Mouse (Mus musculus): Measurements from ENCODE around the gene Diras2. TPM values are rescaled to one million over a fixed set of nuclear protein-coding genes. Genes with fewer than 3 reads are reported as not detected.

Gene Diras2
- polyA plus RNA-seq, 1 experiment = 0.91 TPM

DNA sequence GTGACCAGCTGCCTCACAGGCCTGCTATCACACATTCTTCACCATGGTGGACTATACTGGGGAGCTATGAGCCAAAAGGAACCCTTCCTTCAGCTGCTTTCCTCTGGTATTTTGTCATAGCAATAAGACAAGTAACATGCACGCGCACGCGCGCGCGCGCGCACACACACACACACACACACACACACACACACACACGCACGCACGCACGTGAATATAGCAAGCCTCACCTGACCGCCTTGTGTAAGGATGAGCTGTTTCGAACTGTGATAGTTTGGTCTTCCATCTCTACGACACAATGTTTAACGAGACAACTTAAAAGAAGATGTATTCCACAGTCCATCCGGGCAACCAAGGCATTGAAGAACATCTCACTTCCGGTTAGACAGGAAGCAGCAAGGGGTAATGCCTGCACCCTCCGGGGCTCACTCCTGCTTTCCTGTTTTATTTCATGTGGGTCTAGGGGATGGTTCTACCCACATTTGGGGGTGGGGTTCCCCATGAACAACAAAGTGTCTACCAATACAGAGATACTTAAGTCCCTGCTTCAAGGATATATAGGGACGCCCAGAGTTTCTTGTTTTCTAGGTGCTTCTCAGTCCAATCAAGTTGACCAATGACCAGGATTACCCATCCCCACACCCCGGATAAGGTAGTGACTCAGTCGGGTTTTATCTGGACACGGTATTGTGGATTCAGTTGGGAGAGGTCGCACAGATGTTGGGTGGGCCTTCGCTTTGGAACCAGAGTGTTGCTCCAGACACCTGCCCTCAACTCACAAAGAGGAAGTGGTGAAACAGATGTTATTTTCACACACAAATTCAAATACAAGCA is 6.9 kb upstream of the Diras2 start:
- Histone ChIP-seq H3K4me3 (ENCODE audit: insufficient read depth, low read length) (no peak overlapping the region), H3K4me1 (ENCODE audit: control insufficient read depth, insufficient read depth, low read length) (peaks cover 6% of the 10 kb centered on the region), H3K27ac (ENCODE audit: insufficient read depth, low read depth, low read length) (no peak overlapping the region)
- TF ChIP-seq POLR2A (IDR thresholded peaks at IDR 0.05; ENCODE audit: borderline replicate concordance, low read depth, low read length) = no peak
- no peak for TF ChIP-seq CTCF (IDR thresholded peaks at IDR 0.05; ENCODE audit: low read depth, low read length)

DNA sequence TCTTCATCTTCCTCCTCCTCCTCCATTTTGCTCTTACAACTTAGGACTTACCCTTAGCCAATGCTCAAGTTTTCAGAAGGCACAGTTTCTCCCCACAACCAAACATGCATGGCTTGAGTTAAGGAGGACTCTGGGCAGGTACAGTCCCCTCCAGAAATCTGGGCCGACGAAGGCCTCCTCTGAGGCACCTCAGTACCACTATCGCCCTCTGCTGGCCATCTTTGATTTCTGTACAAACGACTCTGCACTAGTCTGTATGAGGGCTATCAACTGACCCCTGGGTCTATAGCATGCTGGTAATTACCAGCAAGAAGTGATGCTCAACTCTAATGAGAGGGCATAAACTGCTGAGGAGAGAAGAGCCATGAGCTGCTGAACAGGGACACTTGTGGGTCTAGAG is 4.5 kb upstream of the Diras2 start:
- peaks cover 6% of the 10 kb centered on the region for H3K4me1 ChIP-seq (ENCODE audit: control insufficient read depth, insufficient read depth, low read length)
- no peak overlapping the region for H3K4me3 ChIP-seq (ENCODE audit: insufficient read depth, low read length)
- no peak overlapping the region for H3K27ac ChIP-seq (ENCODE audit: insufficient read depth, low read depth, low read length)
- peak; percentile 39; the same call in 1 of the 2 replicates for TF ChIP-seq CTCF (IDR thresholded peaks at IDR 0.05; ENCODE audit: low read depth, low read length)
- no peak for TF ChIP-seq POLR2A (IDR thresholded peaks at IDR 0.05; ENCODE audit: borderline replicate concordance, low read depth, low read length)

DNA sequence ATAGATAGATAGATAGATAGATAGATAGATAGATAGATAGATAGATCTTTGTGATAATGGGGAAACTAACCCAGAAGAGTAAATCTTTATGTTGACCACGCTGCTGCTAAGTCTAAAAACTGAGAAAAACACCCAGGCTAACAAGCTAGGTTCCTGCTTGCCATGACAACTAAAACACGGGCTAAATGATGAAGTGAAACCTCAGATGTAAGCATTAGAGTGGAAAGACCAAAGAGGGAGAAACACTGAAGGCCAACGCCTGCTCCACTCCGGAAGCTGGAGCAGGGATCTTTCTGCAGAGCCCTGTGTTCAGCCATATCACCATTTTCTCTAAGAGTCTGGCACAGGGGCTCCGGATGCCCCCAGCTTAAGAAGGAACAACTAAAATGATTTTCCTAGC is 2.6 kb upstream of the Diras2 start:
- H3K4me1 ChIP-seq (ENCODE audit: control insufficient read depth, insufficient read depth, low read length) = peaks cover 6% of the 10 kb centered on the region
- H3K27ac ChIP-seq (ENCODE audit: insufficient read depth, low read depth, low read length) = peak overlapping the region; percentile 48; the same call in 1 of the 2 replicates
- TF ChIP-seq POLR2A (IDR thresholded peaks at IDR 0.05; ENCODE audit: borderline replicate concordance, low read depth, low read length) (no peak), CTCF (IDR thresholded peaks at IDR 0.05; ENCODE audit: low read depth, low read length) (no peak)
- no peak overlapping the region for H3K4me3 ChIP-seq (ENCODE audit: insufficient read depth, low read length)

DNA sequence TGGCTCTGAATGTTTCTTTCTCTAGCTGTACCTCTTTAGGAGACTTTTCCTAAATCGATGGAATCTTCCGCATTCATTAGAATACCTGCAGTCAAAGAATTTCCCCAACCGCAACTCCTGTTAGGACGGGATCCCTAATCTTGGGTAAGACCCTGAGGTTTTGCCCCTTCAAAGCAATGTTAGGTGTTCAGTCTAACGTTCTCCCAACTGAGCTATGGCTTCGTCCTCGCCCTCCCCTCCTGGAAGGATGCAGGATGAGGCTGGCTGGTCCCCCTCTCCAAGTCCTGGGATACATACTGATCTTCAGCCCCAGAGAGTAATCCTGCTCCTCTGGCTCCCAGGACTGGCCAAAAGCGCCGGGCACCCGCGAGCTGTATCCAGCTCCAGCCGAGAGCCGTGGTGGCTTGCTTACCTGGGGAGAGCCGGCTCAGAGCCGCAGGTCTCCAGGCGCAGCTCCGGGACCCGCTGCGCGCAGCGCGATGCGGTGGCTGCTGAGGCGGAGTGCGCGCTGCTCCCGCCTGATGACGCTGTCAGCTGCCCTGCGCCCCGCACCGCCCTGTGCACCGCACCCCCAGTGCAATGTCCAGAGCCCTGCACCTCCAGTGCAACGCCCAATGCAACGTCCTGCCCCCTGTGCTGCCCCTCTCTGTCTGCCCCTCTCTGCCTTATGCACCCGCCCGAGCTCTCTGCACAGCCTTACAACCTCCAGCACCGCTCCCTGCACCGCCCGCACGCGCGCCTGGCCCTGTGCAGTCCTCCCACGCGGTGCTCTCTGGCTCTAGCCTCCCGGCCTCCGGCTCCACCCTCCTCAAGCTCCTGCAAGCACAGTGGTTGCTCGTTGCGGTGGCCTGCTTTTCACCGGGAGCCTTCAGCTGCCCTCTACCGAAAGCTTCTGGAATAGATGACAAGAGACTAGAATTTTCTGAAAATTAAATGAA is 802 bp downstream of the Diras2 start:
- peak overlapping the region; percentile 27 for H3K4me3 ChIP-seq (ENCODE audit: insufficient read depth, low read length)
- H3K4me1 ChIP-seq (ENCODE audit: control insufficient read depth, insufficient read depth, low read length) = peaks cover 6% of the 10 kb centered on the region
- TF ChIP-seq CTCF (IDR thresholded peaks at IDR 0.05; ENCODE audit: low read depth, low read length) (peak; percentile 35; the same call in 1 of the 2 replicates), POLR2A (IDR thresholded peaks at IDR 0.05; ENCODE audit: borderline replicate concordance, low read depth, low read length) (no peak)
- H3K27ac ChIP-seq (ENCODE audit: insufficient read depth, low read depth, low read length) = no peak overlapping the region

DNA sequence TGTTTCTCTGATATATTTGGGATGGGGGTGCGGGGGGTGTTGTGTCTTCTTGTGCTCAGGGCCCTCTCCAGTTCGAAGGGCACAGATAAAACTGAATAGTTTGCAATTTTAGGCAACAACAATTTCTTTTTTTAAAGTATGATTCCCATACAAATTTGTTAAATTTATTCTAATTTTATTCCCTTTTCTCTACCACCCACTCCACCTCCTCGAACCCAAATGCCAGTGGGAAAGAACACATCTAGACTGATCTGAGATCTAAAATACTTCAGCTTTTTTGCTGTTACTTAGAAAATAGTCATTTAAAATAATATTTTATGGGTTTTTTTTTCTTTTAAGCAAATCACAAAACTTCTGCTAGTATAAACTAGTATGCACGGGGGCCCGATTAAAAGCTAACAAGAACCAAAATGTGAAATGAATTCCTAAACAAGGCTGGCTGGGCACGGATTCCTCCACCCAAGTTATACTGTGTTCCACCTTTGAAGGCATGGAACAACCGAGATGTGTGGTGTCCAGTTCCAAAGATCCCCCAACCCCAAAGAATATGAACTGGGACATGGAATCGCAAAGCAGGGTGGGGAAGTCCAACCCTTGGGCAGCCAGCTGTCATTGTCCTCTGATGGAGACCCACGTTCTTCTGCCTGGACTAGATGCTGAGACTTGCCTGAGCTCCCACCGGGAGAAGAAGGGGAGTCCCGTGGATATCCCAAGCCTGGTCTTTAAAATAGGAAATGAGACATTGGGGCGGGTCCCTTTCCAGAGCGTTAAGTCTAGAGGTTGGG is 1.7 kb downstream of the Diras2 start:
- Histone ChIP-seq H3K27ac (ENCODE audit: insufficient read depth, low read depth, low read length) (no peak overlapping the region), H3K4me3 (ENCODE audit: insufficient read depth, low read length) (no peak overlapping the region), H3K4me1 (ENCODE audit: control insufficient read depth, insufficient read depth, low read length) (peaks cover 6% of the 10 kb centered on the region)
- TF ChIP-seq POLR2A (IDR thresholded peaks at IDR 0.05; ENCODE audit: borderline replicate concordance, low read depth, low read length) = no peak
- TF ChIP-seq CTCF (IDR thresholded peaks at IDR 0.05; ENCODE audit: low read depth, low read length) = no peak

DNA sequence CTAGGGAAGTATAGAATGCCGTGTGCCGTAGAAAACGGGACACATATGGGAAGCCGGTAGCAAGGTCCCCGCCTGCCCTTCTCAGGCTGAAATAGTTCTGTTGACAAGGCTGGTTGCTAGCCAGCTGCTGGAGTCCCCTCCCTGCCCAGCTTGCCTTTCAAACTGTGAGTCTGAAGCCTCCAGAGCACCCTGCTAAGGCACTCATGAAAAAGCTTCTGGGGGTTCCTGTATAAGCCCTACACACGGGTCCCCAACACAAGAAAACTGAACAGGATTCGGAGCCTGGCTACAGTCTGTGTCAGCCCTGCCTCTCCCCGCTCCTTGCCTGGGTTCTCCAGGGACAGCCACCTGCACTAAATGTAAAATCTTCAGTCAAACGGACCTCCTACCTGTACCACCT is 2.3 kb downstream of the Diras2 start:
- Histone ChIP-seq H3K27ac (ENCODE audit: insufficient read depth, low read depth, low read length) (no peak overlapping the region), H3K4me3 (ENCODE audit: insufficient read depth, low read length) (no peak overlapping the region), H3K4me1 (ENCODE audit: control insufficient read depth, insufficient read depth, low read length) (peaks cover under 1% of the 10 kb centered on the region)
- TF ChIP-seq CTCF (IDR thresholded peaks at IDR 0.05; ENCODE audit: low read depth, low read length) (no peak), POLR2A (IDR thresholded peaks at IDR 0.05; ENCODE audit: borderline replicate concordance, low read depth, low read length) (no peak)

DNA sequence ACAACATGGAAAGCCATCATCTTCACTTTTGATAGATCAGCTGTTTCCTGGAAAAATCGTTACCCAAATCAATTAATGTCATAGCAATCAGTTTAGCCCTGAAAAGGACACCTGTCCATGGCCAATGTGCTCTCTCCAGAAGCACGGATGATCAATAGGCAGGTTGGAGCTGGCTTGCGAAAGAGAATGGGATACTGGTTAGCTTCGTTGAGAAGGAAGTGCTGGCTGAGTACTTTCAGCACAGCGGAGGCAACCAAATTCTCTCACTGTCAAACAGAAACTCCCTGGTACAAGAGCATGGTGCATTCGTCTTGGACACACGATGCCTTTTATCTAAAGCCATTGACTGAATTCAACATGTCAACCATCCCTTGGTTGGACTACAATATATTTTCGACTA is 2.8 kb downstream of the Diras2 start:
- TF ChIP-seq CTCF (IDR thresholded peaks at IDR 0.05; ENCODE audit: low read depth, low read length) = no peak
- no peak for TF ChIP-seq POLR2A (IDR thresholded peaks at IDR 0.05; ENCODE audit: borderline replicate concordance, low read depth, low read length)

DNA sequence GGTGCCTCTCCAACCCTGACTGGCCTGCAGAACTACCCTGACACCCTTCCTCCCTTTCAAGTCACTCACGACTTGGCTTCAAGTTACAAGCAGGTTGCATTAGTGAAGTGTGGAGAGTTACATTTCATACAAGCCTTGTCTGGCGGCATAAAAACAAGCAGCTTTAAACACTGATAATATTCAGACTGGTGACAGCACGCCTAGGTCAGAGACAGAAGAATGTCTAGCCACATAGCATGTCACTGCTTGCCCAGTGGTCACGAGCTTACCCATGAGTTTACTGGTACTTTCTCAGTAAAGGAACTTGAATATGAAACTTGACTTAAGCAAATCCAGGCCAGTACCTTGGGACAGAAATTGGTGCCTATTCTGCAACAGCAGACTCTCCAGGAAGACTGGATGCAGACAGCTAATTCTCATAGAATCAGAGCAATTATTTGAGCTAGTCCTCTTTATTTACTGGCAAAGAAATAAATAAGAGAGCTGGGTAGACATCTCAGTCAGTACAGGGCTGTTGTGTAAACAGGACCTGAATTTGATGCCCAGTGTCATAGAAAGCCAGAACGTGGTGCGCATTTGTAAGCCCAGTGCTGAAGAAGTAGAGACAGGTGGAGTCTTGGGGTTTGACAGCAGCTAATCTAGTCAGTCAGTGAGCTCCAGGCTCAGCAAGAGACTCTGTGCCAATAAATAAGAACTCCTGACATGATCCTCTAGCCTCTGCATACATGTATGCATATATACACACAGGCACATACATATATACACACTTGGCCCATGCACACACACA is 4.6 kb downstream of the Diras2 start:
- Histone ChIP-seq H3K4me1 (ENCODE audit: control insufficient read depth, insufficient read depth, low read length) (no peaks in the 10 kb centered on the region; the same call in 1 of the 2 replicates), H3K4me3 (ENCODE audit: insufficient read depth, low read length) (no peak overlapping the region), H3K27ac (ENCODE audit: insufficient read depth, low read depth, low read length) (no peak overlapping the region)
- TF ChIP-seq POLR2A (IDR thresholded peaks at IDR 0.05; ENCODE audit: borderline replicate concordance, low read depth, low read length) (no peak), CTCF (IDR thresholded peaks at IDR 0.05; ENCODE audit: low read depth, low read length) (no peak)

More for the DNA sequence above, 2.8 kb downstream of the Diras2 start:
- Histone ChIP-seq H3K27ac (ENCODE audit: insufficient read depth, low read depth, low read length) (no peak overlapping the region), H3K4me3 (ENCODE audit: insufficient read depth, low read length) (no peak overlapping the region), H3K4me1 (ENCODE audit: control insufficient read depth, insufficient read depth, low read length) (no peaks in the 10 kb centered on the region; the same call in 1 of the 2 replicates)
